Mouse (Mus musculus) spleen, adult 2 months (tissue): ENCODE measurements around the gene Sdc3.

Experiments used
- CTCF ChIP-seq: fragments of 200-500 bp; IDR thresholded peaks from 2 replicates; pipeline ENCODE4 v1.5.1; 2011; ENCODE audit warnings: mild to moderate bottlenecking, inconsistent platforms; ENCODE audit not compliant: insufficient read depth, insufficient read length, insufficient replicate concordance; ENCODE audit errors: extremely low read depth
- POLR2A ChIP-seq: fragments of 200-500 bp; IDR thresholded peaks from 2 replicates; pipeline ENCODE4 v1.6.1; 2011; ENCODE audit warnings: low read depth, low read length, inconsistent platforms

- TF ChIP-seq POLR2A, result no peak
- TF ChIP-seq CTCF, result no peak
Measured at GRCm38 (mm10) chr4:130860902-130861652, 68.7 kb downstream of the Sdc3 start.
